In the genomic region with DNA sequence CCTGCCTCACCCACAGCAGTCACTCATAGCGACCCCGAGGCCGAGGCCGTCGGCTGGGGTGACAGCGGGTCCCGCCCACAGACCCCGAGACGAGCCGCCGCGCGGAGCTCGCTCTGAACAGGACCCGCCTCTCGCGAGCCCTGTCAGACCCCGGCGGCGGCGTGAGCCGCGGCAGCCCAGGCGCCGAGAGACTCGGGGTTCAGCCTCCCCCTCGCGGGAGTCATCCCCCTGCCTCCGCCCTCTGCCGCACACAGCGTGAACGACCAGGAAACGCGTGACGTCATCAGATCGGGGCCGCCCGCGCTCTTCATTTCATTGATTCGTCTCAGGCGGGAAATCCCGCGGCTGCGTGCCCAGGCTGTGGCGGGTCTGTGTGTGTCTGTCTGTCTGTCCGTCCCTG, we compare ENCODE assay signal across 7 mouse cellular contexts. TPM values are rescaled to one million over a fixed set of nuclear protein-coding genes. Genes with fewer than 3 reads are reported as not detected.
DNase-seq lines count a peak whose midpoint lies in the region; ATAC-seq lines count a peak whose summit lies in the region.
"Not testable (repeated sequence)": the region's sequence is repeated elsewhere in the genome, so short reads cannot be mapped to it uniquely, and the experiment has no call there.

No protein-coding gene starts in this region.

- H3K27ac ChIP-seq in kidney, embryonic 14.5 days (ENCODE audit: low read depth, low read length); limb, embryonic 13.5 days: not testable (repeated sequence)

- peak; percentile 70 for ATAC-seq in activated CD4-positive, CD25-positive, alpha-beta regulatory T cell, adult 4 months
- ATAC-seq in granulocyte monocyte progenitor cell, adult 5-6 weeks (replicated peaks; ENCODE audit: poor library complexity, severe bottlenecking): peak; percentile 38
- ATAC-seq in kidney, embryonic 14.5 days (ENCODE audit: low FRiP score, low TSS enrichment): peak; percentile 34
- not testable (repeated sequence) for ATAC-seq in limb, embryonic 13.5 days (ENCODE audit: low FRiP score, low read depth)

- peak overlapping the region; percentile 0; the same call in 1 of the 2 replicates for H3K9ac ChIP-seq in kidney, embryonic 14.5 days (ENCODE audit: low read depth, low read length)
- not testable (repeated sequence) for H3K9ac ChIP-seq in limb, embryonic 13.5 days

- peaks cover 53% of the 10 kb centered on the region for H3K9me3 ChIP-seq in kidney, embryonic 14.5 days (ENCODE audit: control insufficient read depth, low read length)
- peaks cover 15% of the 10 kb centered on the region for H3K9me3 ChIP-seq in limb, embryonic 13.5 days

- not testable (repeated sequence) for H3K4me1 ChIP-seq in kidney, embryonic 14.5 days (ENCODE audit: control insufficient read depth, insufficient read depth, low read length); limb, embryonic 13.5 days

- H3K4me2 ChIP-seq in kidney, embryonic 14.5 days (replicated peaks; ENCODE audit: low read depth, low read length): peak overlapping the region; percentile 60
- peak overlapping the region; percentile 67; the same call in 1 of the 2 replicates for H3K4me2 ChIP-seq in limb, embryonic 13.5 days (replicated peaks)

- not testable (repeated sequence) for H3K27me3 ChIP-seq in kidney, embryonic 14.5 days (ENCODE audit: control insufficient read depth, insufficient read depth, low read length); limb, embryonic 13.5 days

- peak overlapping the region; percentile 31 for H3K4me3 ChIP-seq in kidney, embryonic 14.5 days (ENCODE audit: low read length)
- H3K4me3 ChIP-seq in limb, embryonic 13.5 days: not testable (repeated sequence)

- WGBS in kidney, embryonic 14.5 days: 54% methylated on average over 46 of the region's 46 CpGs
- no CpG with 5 or more reads among the region's 46 CpGs for WGBS in limb, embryonic 13.5 days

- H3K36me3 ChIP-seq in kidney, embryonic 14.5 days (ENCODE audit: control insufficient read depth, insufficient read depth, low read length); limb, embryonic 13.5 days: not testable (repeated sequence)

- peak; percentile 64 to 74 for DNase-seq in cerebellum, postnatal 36 days
- peak; percentile 100 for DNase-seq in naive thymus-derived CD4-positive, alpha-beta T cell, adult 2 months (ENCODE audit: low read depth)
- DNase-seq in spleen, postnatal 14 days (ENCODE audit: low spot score in 2 of 2): peak; percentile 68 to 80

RNA-seq across cellular contexts. Expression of gene Gm21887, which starts 12.5 kb away (rescaled TPM):
- 1 to 10 TPM; 8.8 to 9.1 TPM for polyA plus RNA-seq in activated CD4-positive, CD25-positive, alpha-beta regulatory T cell, adult 4 months (2017; shearing (Covaris generic))
- total RNA-seq in granulocyte monocyte progenitor cell, adult 5-6 weeks (2014; fragmentation: Nextera tagmentation): 36.7 and 87.7 TPM in 2 replicates
- 163 and 210 TPM in 2 replicates for total RNA-seq in granulocyte monocyte progenitor cell, adult 5-6 weeks (2017)
- 279 and 362 TPM in 2 replicates for polyA plus RNA-seq in kidney, embryonic 14.5 days (2014; fragmentation: Nextera tagmentation; extraction: Ambion mirVana)
- polyA plus RNA-seq in limb, embryonic 13.5 days (2015; fragmentation: Nextera tagmentation; extraction: Ambion mirVana): 209 and 230 TPM in 2 replicates

Comparison
In these comparisons a context has a peak if more than half of its experiments do, and no peak if none do; other contexts are left out.
1. RNA of gene Gm21887, which starts 12.5 kb away (polyA plus RNA-seq): 279 to 362 TPM in kidney, embryonic 14.5 days and 209 to 230 TPM in limb, embryonic 13.5 days; 8.8 to 9.1 TPM in activated CD4-positive, CD25-positive, alpha-beta regulatory T cell, adult 4 months; every median in the first group is over 10 times any median in the second.
2. Peak in every context shown above with its lines, with median percentiles within 50 percentile points of each other: DNase-seq.